Mouse (Mus musculus): ENCODE measurements at regions not wholly inside any gene's neighbourhood (a gene's known extent, or its start where the extent isn't known, plus 50 kb on each side); places are given as distances from the start of the nearest gene placed in this dataset.

- ATAC-seq (ENCODE audit: insufficient number of reproducible peaks, low FRiP score, low TSS enrichment): no peak
These were observed 271.6 kb upstream of the Cdh4 start for GRCm38 (mm10) chr2:179170608-179171007.

GRCm38 (mm10) chr2:179176835-179177530 is 265.2 kb upstream of the Cdh4 start:
- ATAC-seq (ENCODE audit: insufficient number of reproducible peaks, low FRiP score, low TSS enrichment): peak; percentile 74; the same call in 1 of the 2 replicates

GRCm38 (mm10) chr2:179181366-179181765 is 260.9 kb upstream of the Cdh4 start:
- no peak for ATAC-seq (ENCODE audit: insufficient number of reproducible peaks, low FRiP score, low TSS enrichment)

GRCm38 (mm10) chr2:179182123-179182522 is 260.1 kb upstream of the Cdh4 start:
- ATAC-seq (ENCODE audit: insufficient number of reproducible peaks, low FRiP score, low TSS enrichment): no peak

GRCm38 (mm10) chr2:179192906-179193496 is 249.2 kb upstream of the Cdh4 start:
- ATAC-seq (ENCODE audit: insufficient number of reproducible peaks, low FRiP score, low TSS enrichment): no peak

GRCm38 (mm10) chr2:179193507-179194160 is 248.6 kb upstream of the Cdh4 start:
- peak; percentile 77; the same call in 1 of the 2 replicates for ATAC-seq (ENCODE audit: insufficient number of reproducible peaks, low FRiP score, low TSS enrichment)

GRCm38 (mm10) chr2:179197471-179197870 is 244.8 kb upstream of the Cdh4 start:
- ATAC-seq (ENCODE audit: insufficient number of reproducible peaks, low FRiP score, low TSS enrichment): no peak

- ATAC-seq (ENCODE audit: insufficient number of reproducible peaks, low FRiP score, low TSS enrichment): no peak
These were observed 241.7 kb upstream of the Cdh4 start for GRCm38 (mm10) chr2:179200495-179200894.

GRCm38 (mm10) chr2:179210164-179210805 is 231.9 kb upstream of the Cdh4 start:
- ATAC-seq (ENCODE audit: insufficient number of reproducible peaks, low FRiP score, low TSS enrichment): no peak

GRCm38 (mm10) chr2:179216773-179217172 is 225.5 kb upstream of the Cdh4 start:
- no peak for ATAC-seq (ENCODE audit: insufficient number of reproducible peaks, low FRiP score, low TSS enrichment)

GRCm38 (mm10) chr2:179228096-179228495 is 214.1 kb upstream of the Cdh4 start:
- no peak for ATAC-seq (ENCODE audit: insufficient number of reproducible peaks, low FRiP score, low TSS enrichment)

- ATAC-seq (ENCODE audit: insufficient number of reproducible peaks, low FRiP score, low TSS enrichment): no peak
These were observed 210.4 kb upstream of the Cdh4 start for GRCm38 (mm10) chr2:179231708-179232354.

- ATAC-seq (ENCODE audit: insufficient number of reproducible peaks, low FRiP score, low TSS enrichment): no peak; the same call in 1 of the 2 replicates
These were observed 204.1 kb upstream of the Cdh4 start for GRCm38 (mm10) chr2:179238166-179238565.

- ATAC-seq (ENCODE audit: insufficient number of reproducible peaks, low FRiP score, low TSS enrichment): no peak
These were observed 181.3 kb upstream of the Cdh4 start for GRCm38 (mm10) chr2:179260892-179261291.

GRCm38 (mm10) chr2:179263888-179264287 is 178.3 kb upstream of the Cdh4 start:
- ATAC-seq (ENCODE audit: insufficient number of reproducible peaks, low FRiP score, low TSS enrichment): no peak

GRCm38 (mm10) chr2:179265436-179265835 is 176.8 kb upstream of the Cdh4 start:
- no peak for ATAC-seq (ENCODE audit: insufficient number of reproducible peaks, low FRiP score, low TSS enrichment)

- ATAC-seq (ENCODE audit: insufficient number of reproducible peaks, low FRiP score, low TSS enrichment): no peak
These were observed 164.9 kb upstream of the Cdh4 start for GRCm38 (mm10) chr2:179277204-179277886.

GRCm38 (mm10) chr2:179277887-179278282 is 164.3 kb upstream of the Cdh4 start:
- ATAC-seq (ENCODE audit: insufficient number of reproducible peaks, low FRiP score, low TSS enrichment): no peak

GRCm38 (mm10) chr2:179282276-179282675 is 160.0 kb upstream of the Cdh4 start:
- no peak for ATAC-seq (ENCODE audit: insufficient number of reproducible peaks, low FRiP score, low TSS enrichment)

GRCm38 (mm10) chr2:179290394-179290793 is 151.8 kb upstream of the Cdh4 start:
- no peak for ATAC-seq (ENCODE audit: insufficient number of reproducible peaks, low FRiP score, low TSS enrichment)

All from cerebellum, adult (tissue).